Mouse (Mus musculus) stomach, embryonic 14.5 days (tissue): ENCODE data around the gene Pax6. TPM values are rescaled to one million over a fixed set of nuclear protein-coding genes. Genes with fewer than 3 reads are reported as not detected.

Experiments used
- ATAC-seq: fragments of 200-750 bp; cut with Nextera tagmentation; 2 replicates; pipeline ENCODE4 v1.8.0; 2017; ENCODE audit warnings: low read depth, moderate TSS enrichment; ENCODE audit not compliant: insufficient number of reproducible peaks, insufficient read depth, low FRiP score
- H3K27ac ChIP-seq: fragments of 300-500 bp; sonication (generic); 2 replicates; pipeline ENCODE4 v1.5.1; 2014; ENCODE audit warnings: mild to moderate bottlenecking, low read length, moderate library complexity, mixed read lengths
- H3K27me3 ChIP-seq: fragments of 300-500 bp; sonication (generic); 2 replicates; pipeline ENCODE4 v1.6.1; 2014; ENCODE audit warnings: low read length, control low read depth, mixed read lengths; ENCODE audit not compliant: control insufficient read depth, insufficient read depth
- H3K36me3 ChIP-seq: fragments of 300-500 bp; sonication (generic); 2 replicates; pipeline ENCODE4 v1.6.1; 2014; ENCODE audit warnings: mild to moderate bottlenecking, control low read depth, low read length, moderate library complexity, mixed read lengths; ENCODE audit not compliant: control insufficient read depth, insufficient read depth
- H3K4me1 ChIP-seq: fragments of 300-500 bp; sonication (generic); 2 replicates; pipeline ENCODE4 v1.6.1; 2014; ENCODE audit warnings: low read length, control low read depth, mixed read lengths; ENCODE audit not compliant: control insufficient read depth, insufficient read depth
- H3K4me2 ChIP-seq: fragments of 300-500 bp; sonication (generic); replicated peaks from 2 replicates; pipeline ENCODE4 v1.6.1; 2014; ENCODE audit warnings: low read depth, low read length, control low read depth
- H3K4me3 ChIP-seq: fragments of 300-500 bp; sonication (generic); 2 replicates; pipeline ENCODE4 v1.5.1; 2014; ENCODE audit warnings: low read depth, low read length, control low read depth
- H3K9ac ChIP-seq: fragments of 300-500 bp; sonication (generic); replicated peaks from 2 replicates; pipeline ENCODE4 v1.6.1; 2014; ENCODE audit warnings: low read depth, mild to moderate bottlenecking, control low read depth, low read length, moderate library complexity, mixed read lengths
- H3K9me3 ChIP-seq: fragments of 300-500 bp; sonication (generic); 2 replicates; pipeline ENCODE4 v1.6.1; 2016; ENCODE audit warnings: low read depth, low read length, control low read depth; ENCODE audit not compliant: control insufficient read depth
- WGBS: fragments of 180-500 bp; shearing (Covaris S2); extraction: QIAGEN DNeasy Blood & Tissue Kit; methylation state at CpG from one replicate; pipeline ENCODE4 v1.1.7; 2014; 5-methylcytosine and 5-hydroxymethylcytosine counted together
- polyA plus RNA-seq: library from polyadenylated mRNA; unstranded; fragments of >200 nt; fragmentation: Nextera tagmentation; extraction: Ambion mirVana; gene quantifications from 2 replicates; pipeline ENCODE4 v1.2.1, GENCODE M21; 2014

The Pax6 gene
- polyA plus RNA-seq, 1 experiment from 2014 or later: 0.69 TPM

GRCm38 (mm10) chr2:105669881-105670730, 1.4 kb downstream of the Pax6 start:
- H3K4me1 ChIP-seq: 0 out of 2 replicates have a peak, but pooled peaks cover 6% of the 10 kb centered on the region
- under 1% methylated on average over 29 of the region's 29 CpGs for WGBS
- no peak overlapping the region for H3K9ac ChIP-seq
- H3K9me3 ChIP-seq: no peaks in the 10 kb centered on the region
- H3K4me3 ChIP-seq: no peak overlapping the region
- ATAC-seq: no peak
- no peak overlapping the region for H3K27ac ChIP-seq
- peaks cover 80% of the 10 kb centered on the region for H3K27me3 ChIP-seq
- no peak overlapping the region for H3K4me2 ChIP-seq
- H3K36me3 ChIP-seq: no peaks in the 10 kb centered on the region

DNA sequence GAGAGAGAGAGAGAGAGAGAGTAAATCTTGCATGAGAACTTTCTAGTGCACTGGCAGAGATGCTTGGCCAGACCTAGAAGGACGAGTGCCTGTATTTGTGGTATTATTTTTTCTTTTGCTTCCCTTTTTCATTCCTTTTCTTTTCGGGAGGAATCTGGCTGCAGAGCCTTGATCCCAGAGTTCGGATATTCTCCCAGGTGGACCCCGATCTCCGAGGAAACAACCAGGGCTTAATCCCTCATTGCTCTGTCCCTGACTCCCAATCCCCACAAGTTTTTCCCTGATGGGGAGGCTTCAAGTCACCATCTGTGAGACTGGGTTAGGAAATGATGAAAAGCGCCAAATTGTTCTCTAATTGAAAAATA, 2.0 kb downstream of the Pax6 start:
- H3K4me1 ChIP-seq: peaks cover 9% of the 10 kb centered on the region; the same call in 1 of the 2 replicates

DNA sequence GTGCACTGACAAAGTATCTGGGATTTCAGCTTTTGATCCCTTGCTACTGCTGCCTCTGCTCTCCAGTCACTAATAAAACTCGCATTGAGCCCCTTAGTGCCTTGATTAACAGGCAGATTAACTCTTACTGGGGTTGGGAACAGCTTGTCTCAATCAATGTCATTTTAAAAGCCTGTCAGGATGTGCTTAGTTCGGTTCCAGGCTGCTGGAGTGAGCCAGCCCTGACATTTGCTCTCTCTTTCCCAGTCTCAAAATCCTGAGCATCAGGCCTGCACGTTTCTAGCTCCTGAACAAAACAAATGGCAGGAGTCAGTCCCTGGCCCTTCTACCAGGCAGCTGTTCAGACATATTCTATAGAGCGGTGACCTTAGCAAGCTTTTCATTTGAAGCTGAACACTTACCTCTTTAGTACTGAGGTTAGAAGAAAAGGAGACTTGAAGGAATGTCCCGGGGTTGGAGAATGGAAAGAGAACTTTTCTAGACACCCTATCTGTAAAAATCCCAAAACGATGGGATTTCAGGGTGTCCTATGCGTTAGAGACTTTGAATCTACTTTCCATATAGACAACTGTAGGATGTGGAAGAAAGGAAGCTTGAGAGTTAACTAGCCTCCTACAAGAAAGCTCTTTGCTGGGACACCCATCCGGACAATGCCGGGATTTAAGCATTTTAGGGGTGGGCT, 2.6 kb downstream of the Pax6 start:
- WGBS: 2% methylated on average over 9 of the region's 9 CpGs
- H3K27ac ChIP-seq: no peak overlapping the region
- no peaks in the 10 kb centered on the region for H3K36me3 ChIP-seq
- H3K4me3 ChIP-seq: no peak overlapping the region
- ATAC-seq: no peak
- H3K9me3 ChIP-seq: no peaks in the 10 kb centered on the region
- no peak overlapping the region for H3K4me2 ChIP-seq
- peaks cover 14% of the 10 kb centered on the region for H3K4me1 ChIP-seq
- no peak overlapping the region for H3K9ac ChIP-seq
- peaks cover 79% of the 10 kb centered on the region for H3K27me3 ChIP-seq

More for the DNA sequence above, 2.0 kb downstream of the Pax6 start:
- H3K4me3 ChIP-seq: no peak overlapping the region
- ATAC-seq: no peak
- no peak overlapping the region for H3K4me2 ChIP-seq
- H3K27me3 ChIP-seq: peaks cover 80% of the 10 kb centered on the region
- H3K9me3 ChIP-seq: no peaks in the 10 kb centered on the region
- 3% methylated on average over 6 of the region's 6 CpGs for WGBS
- no peak overlapping the region for H3K27ac ChIP-seq
- H3K36me3 ChIP-seq: no peaks in the 10 kb centered on the region
- H3K9ac ChIP-seq: no peak overlapping the region

DNA sequence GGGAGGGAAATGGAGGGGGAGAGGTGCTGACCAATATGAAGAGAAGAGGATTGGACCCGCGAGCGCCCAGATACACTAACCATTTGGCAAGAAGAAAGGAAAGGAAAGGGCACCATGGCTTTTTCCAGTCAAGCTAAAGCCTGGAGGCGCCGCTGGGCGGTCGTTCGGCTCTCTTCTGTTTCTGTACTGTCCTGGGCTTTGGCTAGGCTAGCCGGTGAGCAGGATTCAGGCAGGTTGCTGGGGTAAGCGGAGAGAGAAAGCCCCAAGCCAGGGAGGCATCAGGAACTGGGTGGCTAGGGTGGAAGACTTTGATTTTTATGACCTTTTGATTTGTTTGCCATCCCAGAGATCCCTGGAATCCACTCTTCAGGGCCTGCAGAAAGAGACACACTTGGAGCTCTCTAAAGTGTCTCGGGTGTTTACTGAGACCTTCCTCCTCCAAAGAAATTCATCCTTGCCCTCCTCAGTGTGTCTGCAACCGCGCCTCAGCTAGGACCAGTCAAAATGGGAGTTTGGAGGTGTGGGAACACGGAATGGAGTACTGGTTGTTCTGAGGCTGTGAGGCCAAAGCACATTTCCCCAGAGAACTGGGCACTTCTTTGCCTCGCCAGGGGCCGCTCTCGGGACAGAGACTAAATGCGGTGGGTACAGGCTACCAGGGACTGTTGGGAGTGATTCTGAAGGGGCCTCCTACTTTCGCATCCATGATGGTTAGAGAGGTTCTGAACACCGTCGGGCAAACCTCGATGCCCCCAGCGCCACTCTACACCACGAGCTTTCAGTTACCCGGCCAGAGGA, 3.3 kb downstream of the Pax6 start:
- ATAC-seq: no peak
- Histone ChIP-seq H3K27ac (no peak overlapping the region), H3K4me1 (peaks cover 16% of the 10 kb centered on the region), H3K4me3 (no peak overlapping the region), H3K36me3 (no peaks in the 10 kb centered on the region), H3K9me3 (no peaks in the 10 kb centered on the region), H3K27me3 (peaks cover 74% of the 10 kb centered on the region), H3K4me2 (no peak overlapping the region), H3K9ac (no peak overlapping the region)
- WGBS: 2% methylated on average over 25 of the region's 25 CpGs

DNA sequence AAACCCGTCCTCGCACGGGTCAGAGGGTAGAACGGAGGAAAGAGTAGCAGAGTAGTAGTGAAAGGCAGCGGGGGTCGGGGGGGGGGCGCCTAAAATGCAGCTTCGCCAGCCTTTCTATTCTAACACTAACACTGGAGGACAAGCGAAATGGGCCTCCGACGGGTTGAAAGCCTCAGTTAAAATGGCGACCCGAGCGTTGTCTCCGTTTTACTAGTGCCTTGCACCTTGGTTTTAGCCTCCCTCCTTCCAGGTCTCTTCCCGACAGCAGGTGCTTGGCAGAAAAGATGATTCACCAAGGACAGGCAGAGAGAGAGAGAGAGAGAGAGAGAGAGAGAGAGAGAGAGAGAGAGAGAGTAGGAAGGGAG, 3.9 kb downstream of the Pax6 start:
- peaks cover 71% of the 10 kb centered on the region for H3K27me3 ChIP-seq
- no peak overlapping the region for H3K4me3 ChIP-seq
- WGBS: 1% methylated on average over 16 of the region's 16 CpGs
- no peak overlapping the region for H3K27ac ChIP-seq
- no peak for ATAC-seq
- H3K9me3 ChIP-seq: no peaks in the 10 kb centered on the region
- peaks cover 16% of the 10 kb centered on the region for H3K4me1 ChIP-seq
- H3K9ac ChIP-seq: no peak overlapping the region
- H3K36me3 ChIP-seq: no peaks in the 10 kb centered on the region
- H3K4me2 ChIP-seq: no peak overlapping the region

- ATAC-seq: no peak
- Histone ChIP-seq H3K27me3 (peaks cover 70% of the 10 kb centered on the region), H3K4me1 (peaks cover 16% of the 10 kb centered on the region), H3K4me2 (no peak overlapping the region), H3K9ac (no peak overlapping the region), H3K4me3 (no peak overlapping the region), H3K27ac (no peak overlapping the region), H3K36me3 (no peaks in the 10 kb centered on the region), H3K9me3 (no peaks in the 10 kb centered on the region)
- WGBS: 2% methylated on average over 6 of the region's 6 CpGs
Measured at GRCm38 (mm10) chr2:105673054-105673453, 4.4 kb downstream of the Pax6 start.

GRCm38 (mm10) chr2:105673631-105674060, 4.9 kb downstream of the Pax6 start:
- Histone ChIP-seq H3K27me3 (peaks cover 64% of the 10 kb centered on the region), H3K4me1 (peaks cover 15% of the 10 kb centered on the region), H3K9me3 (no peaks in the 10 kb centered on the region), H3K27ac (no peak overlapping the region), H3K4me2 (no peak overlapping the region), H3K9ac (no peak overlapping the region), H3K36me3 (no peaks in the 10 kb centered on the region), H3K4me3 (no peak overlapping the region)
- no peak for ATAC-seq
- WGBS: 3% methylated on average over 10 of the region's 10 CpGs
